Mouse (Mus musculus) kidney, adult 18-20 months (tissue): ENCODE data around the gene Pspn.
A peak's percentile ranks its signal among the peaks of the same experiment; 100 is the strongest.

Experiments
- DNase-seq: peaks from one replicate; pipeline ENCODE4 v3.0.0; 2021

The Pspn gene

DNA sequence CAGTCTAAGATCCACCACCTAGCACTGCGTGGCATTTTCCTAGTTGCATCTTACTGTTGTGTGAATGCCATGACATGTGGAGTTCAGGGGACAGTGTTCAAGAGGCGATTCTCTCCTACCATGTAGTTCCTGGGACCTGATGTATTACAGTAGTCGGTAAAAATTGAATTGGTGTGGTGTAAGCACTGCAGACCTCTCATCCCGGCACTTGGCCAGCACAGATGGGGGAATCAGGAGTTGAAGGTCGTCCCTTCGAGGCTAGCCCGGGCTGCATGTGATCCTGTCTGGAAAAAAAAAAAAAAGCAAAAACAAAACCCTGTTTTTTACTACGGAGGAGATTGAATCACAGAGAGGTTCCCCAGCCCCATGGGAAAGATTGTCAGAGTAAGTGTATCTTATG, 4.8 kb downstream of the Pspn start:
- DNase-seq, result no peak

DNA sequence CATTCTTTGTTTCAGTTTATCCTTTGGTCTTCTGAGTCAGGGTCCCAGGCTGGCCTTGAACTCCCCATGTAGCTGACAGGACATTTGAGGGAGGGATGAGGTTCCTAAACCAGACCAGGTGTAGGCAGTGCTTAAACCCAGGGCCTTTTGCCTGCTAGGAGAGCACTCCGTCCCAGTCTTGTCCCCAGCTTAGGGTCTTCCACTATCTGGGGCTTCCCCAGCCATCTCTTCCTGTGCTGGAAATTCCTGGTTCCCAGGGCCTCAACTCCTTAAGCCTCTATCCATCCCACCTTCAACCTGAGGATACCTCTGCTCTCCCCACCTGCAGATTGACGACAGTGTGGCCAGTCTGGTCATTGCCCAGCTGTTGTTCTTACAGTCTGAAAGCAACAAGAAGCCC, 8.9 kb downstream of the Pspn start:
- DNase-seq, result no peak

DNA sequence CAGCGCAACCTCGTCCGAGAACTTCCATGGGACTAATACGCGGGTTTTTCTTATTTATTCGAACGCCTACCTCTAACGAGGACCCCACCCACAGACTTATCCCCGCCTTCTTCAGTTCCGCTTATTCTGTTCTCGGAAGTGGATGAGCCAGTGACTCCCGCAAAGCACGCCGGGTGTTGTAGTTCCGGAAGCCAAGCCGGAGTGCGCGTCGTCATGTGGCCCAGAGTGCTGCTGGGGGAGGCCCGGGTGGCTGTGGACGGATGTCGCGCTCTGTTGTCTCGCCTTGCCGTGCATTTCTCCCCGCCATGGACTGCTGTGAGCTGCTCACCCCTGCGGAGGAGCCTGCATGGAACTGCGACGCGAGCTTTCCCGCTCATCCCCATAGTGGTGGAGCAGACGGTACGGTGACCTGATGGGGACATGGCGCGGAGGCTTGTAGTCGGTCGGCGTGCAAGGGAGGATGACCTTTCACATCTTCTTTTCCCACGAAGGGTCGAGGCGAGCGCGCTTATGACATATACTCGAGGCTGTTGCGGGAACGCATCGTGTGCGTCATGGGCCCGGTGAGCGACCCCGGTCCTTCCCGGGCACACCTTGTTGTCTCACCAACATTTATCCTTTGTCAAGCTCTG, 9.6 kb downstream of the Pspn start, which contains the start of gene Clpp:
Gene Clpp, plus strand, starts transcription at position 191 of the 632 bp plus-strand sequence.
- DNase-seq, result peak; percentile 95

DNA sequence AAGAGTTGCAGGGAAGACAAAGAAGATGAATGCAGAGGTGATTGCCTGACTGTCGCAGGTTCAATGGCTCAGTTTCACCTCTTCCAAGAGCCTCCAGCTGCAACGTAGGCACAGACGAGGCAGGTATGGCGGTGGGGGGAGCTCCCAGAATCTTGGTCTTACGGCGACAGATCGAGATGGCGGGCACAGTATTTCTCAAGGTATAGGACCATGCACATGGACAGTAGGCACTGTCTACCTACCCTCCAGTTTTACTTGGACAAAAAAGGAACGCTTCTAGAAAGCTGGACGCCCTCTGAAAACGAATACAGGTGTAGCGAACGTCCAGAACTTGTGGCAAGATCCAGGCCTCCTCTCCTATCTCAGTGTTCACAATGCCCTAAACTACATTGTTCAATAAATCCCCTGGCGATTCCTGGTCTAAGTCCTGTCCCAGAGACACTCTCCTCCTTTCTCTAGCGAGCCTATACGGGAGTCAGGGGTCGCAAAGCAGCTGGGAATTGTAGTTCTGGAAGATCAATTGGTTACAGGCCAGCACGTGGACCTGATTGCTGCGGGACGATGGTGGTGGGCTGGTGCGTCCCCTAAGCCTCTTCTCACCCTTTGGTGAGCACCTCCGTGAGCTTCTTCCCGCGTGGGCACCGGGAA, 10.2 kb downstream of the Pspn start:
- DNase-seq, result no peak

DNA sequence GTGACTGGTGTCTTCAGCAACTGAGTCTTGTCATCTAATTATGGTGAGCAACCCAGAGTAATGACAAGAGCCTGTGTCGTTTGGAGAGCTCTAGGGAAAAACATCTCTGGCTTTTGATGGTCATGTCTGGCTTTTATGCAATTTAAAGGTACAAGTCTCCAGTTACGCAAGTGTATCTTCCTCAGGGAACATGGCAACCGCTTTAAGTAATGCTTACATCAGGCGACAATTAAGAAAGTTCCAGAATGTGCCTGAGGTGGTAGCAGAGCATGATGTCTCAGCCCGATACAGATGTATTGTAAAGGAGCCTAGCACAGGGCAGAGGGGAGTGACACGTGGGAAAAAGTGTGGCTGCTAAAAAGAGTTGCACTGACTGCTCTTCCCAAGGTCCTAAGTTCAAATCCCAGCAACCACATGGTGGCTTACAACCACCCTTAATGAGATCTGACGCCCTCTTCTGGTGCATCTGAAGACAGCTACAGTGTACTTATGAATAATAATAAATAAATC, 10.8 kb downstream of the Pspn start:
- DNase-seq, result no peak

DNA sequence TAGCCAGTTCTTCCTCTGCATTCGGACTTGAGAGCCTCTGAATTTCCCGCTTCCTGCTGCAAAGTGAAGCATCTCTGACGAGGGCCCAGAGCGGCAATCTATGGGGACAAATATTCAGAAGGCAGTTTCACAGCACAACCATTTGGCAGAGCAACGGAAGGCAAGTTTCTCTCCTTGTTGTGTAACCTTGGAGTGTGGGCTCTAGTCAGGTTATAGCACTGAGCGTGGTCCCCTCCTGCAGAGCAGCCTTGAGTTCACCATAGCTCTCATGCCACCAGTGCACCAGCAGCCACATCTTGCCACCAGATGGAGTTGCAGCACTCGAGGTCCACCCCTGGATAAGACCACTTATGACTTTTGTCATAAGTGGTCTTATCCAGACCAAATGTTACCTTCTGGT, 11.4 kb downstream of the Pspn start:
- DNase-seq, result no peak

DNA sequence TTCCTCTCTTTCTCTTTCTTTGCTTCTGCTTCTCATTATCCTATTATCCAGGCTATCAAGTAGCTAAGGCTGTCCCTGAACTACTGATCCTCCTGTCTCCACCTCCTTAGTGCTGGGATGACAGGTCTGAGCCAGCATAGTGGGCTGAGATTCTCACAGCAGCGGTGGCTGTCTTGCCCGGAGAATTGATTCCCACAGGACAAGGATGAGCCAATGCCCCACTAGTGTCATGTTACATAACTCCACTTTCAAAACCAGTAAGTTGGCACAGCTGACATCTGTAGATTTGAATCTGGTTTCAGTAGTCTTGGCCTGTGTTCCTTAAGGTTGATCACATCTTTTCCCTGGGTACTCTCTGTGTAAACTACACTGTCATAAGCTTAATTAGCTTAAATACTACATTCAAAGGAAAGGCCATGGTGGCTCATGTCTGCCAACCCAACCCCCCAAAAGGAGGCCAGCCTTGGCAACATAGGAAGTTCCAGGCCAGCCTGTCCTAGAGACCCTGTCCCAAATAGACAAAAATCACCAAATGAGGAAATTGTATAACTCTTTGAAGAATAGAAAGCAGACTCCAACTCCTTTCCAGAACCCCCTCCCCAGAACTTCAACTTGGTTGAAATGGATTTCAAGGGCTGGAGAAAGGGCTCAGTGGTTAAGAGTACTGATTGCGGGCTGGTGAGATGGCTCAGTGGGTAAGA, 13.6 kb downstream of the Pspn start:
- no peak for DNase-seq

DNA sequence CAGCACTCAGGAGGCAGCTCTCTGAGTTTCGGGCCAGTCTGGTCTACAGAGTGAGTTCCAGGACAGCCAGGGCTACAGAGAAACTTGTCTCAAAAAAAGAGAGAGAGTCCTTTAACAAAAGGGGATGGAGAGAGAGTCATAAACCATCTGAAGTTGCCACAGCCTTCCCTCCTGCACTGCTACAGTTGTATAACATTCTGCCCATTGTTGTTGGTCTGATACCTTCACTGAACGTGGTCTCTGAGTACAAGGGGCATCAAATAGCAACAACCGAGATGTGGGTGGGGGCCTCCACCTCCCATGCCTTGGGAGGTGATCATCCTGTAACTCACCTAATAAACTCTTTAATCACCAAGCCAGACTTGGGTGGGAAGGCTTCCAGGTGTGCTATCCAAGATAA, 14.2 kb downstream of the Pspn start:
- no peak for DNase-seq

DNA sequence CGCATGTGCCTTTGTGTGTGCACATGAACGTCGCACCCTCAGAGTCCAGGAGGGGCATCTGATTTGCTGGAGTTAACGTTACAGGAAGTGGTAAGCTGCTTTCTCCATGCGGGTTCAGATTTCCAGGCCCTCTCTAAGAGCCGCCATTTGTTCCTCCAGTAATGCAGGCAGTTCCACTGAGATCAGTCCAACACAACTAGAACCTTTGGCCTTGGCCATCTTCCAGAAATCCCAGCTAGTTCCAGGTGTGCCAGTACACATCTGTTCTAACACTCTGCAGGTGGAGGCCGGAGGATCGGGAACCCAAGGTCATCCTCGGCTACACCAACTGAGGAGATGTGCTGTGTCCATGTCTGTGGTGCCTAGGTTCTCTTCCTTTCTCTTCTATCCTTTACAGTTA, 14.9 kb downstream of the Pspn start:
- no peak for DNase-seq

DNA sequence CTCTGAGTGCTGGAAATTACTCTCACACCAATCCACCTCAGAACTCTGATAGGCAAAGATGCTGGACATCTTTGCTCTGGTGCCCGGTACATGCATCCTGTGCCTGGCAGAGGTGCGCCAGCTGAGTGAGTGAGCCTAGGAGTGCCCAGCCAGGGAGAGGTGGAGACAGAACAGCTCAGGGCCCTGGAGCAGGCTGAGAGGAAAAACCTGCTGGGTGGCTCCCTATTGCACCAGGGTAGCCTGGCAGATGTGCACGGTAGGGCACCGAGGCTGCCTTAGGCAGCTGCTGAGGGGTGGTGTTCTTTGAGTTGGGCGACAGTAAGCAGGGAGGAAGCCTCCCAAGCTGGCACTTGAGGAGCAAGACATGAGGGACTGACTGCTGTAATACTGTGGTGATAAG, 17.8 kb downstream of the Pspn start, which contains the start of gene Acer1:
Gene Acer1, minus strand, starts transcription at position 114 of the 400 bp plus-strand sequence.
- no peak for DNase-seq

DNA sequence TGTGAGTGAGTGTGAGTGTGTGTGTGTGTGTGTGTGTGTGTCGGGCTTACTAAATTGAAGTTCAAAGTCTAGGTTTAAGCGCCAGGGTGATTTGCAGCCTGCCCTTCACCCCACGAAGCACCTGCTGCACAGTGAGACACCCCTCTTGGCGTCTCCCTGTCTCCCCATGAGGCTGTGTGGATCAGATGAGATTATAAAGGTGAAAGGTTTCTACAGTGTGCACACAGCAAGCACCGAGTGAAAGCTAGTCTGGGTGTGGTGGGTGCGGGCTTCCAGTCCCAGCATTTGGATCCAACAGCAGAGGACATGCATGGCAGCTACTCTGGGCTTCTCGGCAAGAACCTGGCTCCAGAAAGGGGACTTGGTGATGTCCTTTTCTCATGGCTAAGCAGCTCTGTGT, 18.8 kb downstream of the Pspn start:
- DNase-seq, result no peak

DNA sequence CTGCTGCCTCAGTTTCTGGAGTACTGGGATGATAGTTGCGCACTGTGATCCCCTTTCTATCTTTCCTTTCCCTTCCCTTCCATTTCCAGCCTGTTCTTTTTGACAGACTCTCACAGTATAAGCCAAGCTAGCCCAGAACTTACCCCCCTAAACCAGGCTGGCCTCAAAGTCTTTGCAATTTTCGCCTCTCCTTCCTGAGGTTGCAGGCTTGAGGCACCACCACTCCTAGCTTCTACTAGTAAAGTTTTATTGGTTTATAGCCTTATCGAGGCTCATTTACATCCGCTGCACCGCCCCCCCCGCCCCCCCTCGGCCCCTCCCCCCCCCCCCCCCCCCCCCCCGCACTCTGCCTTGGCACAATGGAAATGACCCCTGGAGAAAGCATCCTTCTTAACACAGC, 20.3 kb downstream of the Pspn start:
- DNase-seq, result no peak

DNA sequence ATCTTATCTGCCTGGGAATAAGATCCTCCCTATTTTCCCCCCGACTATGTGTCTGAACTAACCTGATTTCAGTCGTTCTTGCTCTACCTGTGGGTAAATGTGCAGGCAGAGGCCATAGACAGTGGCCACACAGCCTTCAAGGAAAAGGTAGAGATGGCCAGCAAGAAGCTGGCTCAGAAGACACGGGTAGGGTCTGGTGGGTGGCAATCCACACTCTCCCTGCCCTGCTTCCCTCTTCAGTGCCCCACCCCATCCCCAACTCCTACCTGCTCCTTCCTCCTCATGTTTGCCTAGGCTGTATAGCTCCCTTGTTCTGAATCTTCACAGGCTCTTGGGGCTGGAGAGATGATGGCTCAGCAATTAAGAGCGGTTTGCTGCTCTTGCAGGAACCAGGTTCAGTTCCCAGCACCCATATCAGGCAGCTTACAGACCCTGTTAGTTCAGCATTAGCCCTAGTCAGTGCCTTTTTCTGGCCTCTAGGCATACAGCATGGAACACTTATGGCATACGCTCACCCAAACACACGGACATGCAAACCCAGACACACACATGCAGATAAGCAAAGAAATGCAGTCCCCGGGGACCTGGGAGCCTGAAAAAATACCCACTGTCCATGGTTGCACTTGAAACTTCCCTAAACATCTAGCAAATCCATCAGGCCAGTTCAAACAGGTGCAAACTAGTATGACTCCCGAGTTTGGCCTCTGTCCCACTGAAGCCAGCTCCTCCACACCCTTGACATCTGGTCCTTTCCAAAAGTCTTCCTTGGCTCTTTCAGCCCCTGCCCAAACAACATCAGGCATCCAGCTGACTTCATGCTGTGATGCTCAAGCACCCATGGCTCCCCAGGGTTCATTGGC, 23.1 kb downstream of the Pspn start:
- DNase-seq, result no peak

DNA sequence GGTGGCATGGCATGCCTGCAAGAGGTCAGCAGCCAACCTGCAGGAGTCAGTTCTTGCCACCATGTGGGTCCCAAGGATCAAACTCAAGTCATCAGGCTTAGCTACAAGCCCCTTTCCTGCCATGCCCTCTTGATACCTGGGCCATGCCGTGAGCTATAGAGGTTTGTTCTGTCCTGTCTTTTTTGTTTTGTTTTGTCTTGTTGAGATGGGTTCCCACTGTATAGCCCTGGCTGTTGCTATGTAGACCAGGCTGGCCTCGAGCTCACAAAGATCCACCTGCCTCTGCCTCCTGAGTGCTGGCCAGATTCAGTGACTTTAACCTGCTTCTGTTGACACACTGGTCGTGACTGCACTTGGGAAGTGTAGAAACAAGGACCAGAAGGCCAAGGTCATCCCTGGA, 24.4 kb downstream of the Pspn start:
- no peak for DNase-seq

DNA sequence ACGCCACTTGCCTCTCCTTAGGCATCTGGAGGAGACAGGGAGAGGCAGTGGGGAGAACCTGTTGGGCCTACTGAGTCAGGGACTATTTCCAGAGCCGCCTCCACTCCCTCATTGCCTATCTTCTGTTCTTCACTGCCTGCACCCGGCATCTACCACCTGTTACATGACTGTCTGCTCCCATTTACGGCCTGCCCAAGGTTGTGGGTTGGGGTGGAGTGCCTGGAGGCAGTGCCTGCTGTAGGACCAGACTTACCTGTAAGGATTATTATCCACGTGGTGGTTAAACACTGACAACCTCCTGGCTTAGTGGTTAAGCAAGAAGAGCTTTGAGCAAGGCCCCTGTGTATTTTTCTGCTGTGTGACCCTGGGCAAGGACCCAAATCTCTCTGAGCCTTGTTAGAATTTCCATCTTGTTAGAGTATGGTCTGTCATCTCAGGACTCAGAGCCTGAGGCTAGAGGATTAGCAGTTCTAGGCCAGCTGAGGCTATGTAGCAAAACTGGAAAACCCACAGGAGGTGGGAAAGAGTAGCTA, 25.0 kb downstream of the Pspn start:
- no peak for DNase-seq

DNA sequence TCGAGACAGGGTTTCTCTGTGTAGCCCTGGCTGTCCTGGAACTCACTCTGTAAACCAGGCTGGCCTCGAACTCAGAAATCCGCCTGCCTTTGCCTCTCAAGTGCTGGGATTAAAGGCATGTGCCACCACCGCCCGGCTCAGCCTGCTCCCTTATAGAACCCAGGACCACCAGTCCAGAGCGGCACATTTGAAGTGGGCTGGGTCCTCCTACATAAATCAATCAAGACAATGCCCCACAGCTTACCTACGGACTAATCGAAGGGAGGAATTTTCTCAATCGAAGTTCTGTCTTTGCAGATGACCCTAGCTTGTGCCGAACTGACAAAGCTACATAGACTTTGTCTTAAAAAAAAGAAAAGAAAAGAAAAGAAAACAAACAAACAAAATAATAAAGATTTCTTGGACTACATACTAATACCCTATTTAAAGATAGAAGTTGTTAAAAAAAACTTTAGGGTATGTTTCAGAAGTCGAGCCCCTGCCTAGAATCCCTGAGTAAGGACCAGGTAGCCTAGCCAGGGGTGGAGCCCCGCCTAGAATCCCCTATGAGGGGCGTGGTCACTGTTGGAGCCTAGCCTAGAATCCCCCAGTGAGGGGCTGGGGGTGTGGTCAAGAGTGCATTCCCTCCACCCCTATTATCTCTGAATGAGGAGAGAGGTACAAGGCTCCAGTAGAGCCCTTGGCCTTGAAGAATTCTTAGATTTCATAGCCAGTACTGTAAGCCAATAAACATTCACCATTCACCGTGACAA, 25.7 kb downstream of the Pspn start:
- no peak for DNase-seq

DNA sequence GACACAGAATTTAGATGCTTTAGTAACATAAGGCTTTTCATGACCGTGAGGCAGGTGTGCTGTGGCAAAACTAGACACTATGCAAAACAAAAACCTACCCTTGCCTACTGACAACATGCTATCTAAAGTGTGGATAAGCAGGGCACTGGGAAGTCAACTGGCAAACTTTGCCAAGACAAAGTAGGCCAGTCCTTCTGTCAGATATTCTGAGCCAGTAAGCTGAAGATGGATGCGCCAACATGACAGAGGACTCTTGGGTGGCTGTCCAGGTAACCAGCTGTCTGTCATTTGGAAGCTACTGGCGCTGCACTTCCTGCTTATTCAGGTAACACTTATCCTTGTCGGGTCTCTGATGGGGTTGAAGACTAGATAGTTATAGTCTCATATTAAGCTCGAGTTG, 29.7 kb downstream of the Pspn start:
- DNase-seq, result no peak

DNA sequence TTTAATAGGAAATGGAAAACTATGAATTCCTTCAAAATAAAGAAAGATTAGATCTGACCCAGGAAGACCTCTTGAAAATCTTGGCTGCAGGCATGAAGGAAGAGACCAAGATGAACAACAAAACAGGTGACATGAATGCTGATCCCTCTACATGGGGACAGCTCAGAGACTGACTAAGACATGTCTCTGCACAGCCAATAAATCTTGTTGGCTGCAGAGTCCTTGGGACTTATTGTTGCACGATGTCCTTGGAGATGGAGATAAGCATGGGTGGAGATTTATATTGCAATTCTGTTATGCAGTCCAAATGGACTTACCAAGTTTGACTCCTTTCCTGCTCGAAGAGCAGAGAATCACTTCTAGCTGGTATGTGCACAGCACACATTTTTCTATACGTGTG, 30.5 kb downstream of the Pspn start:
- DNase-seq, result no peak

DNA sequence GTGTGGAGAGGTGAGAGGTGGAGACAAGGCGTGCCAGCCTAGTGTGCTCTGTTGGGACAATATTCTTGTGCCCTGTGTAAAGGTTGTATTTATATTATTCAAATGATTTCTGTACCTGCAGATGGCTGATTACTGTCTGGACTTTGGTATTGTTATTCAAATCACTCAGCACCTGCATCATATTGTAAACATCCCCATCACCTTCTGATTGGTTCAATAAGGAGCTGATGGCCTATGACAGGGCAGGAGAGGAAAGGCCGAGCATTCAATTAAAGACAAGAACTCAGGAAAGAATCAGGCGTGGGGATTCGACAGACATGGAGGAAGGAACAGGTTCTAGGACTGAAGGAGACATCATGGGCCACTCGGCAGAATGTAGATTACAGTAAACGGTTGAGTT, 36.2 kb downstream of the Pspn start:
- no peak for DNase-seq

DNA sequence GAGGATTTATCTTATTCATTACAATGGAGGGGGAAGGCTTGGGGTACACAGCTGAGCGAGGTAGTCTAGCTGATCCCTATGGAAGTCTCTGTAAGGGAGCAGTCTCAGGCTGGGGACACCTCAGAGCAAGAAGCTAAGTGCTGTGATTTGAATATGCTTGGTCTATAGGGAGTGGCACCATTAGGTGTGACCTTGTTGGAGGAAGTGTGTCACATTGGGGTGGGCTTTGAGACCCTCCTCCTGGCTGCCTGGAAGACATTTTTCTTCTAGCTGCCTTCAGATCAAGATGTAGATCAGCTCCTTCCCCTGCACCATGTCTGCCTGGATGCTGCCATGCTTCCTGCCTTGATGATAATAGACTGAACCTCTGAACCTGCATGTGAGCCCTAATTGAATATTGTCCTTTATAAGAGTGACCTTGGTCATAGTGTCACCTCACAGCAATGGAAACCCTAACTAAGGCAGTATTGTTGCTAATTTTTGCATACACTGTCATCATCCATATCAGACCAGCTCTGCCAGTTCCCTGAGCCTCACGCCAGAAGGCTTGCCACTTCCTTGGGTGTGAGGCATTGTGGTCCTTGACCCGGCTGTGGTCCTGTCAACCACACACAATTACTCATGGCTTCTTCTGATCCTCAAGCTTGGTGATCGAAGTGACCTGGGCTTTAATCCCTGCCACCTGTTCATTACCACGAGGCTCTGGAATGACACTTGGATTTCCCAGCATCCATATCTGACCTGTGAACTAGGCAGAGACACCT, 37.0 kb downstream of the Pspn start:
- DNase-seq, result no peak

DNA sequence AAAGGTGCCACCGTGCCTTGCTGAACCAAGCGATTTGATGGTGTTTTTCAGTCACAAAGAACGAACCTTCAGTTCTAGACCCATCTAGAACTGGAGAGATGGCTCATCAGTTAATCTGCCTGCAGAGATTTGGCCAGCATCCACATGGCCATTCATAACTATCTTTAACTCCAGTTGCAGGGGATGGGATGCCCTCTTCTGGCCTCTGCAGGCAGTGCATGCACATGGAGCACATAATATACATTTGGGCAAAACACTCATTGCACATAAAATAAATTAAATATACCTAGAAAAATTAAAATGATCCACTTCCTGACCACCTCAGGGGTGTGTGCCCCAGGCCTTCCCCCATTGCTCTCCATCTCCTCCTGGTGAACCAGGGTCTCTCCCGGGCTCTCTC, 37.9 kb downstream of the Pspn start:
- no peak for DNase-seq
